Mouse (Mus musculus): ENCODE results near the gene Ptprn2. TPM values are rescaled to one million over a fixed set of nuclear protein-coding genes. Genes with fewer than 3 reads are reported as not detected.

Gene Ptprn2
- polyA plus RNA-seq, 1 experiment from 2014 or later, result 1.2 TPM

- Histone ChIP-seq H3K27ac (ENCODE audit: low read depth, low read length) (no peak overlapping the region), H3K36me3 (ENCODE audit: control insufficient read depth, insufficient read depth) (no peaks in the 10 kb centered on the region), H3K27me3 (replicated peaks; ENCODE audit: control insufficient read depth, insufficient read depth, low read length) (no peaks in the 10 kb centered on the region), H3K4me3 (ENCODE audit: low read depth, low read length) (no peak overlapping the region), H3K9ac (ENCODE audit: low read depth, low read length) (no peak overlapping the region), H3K4me2 (replicated peaks; ENCODE audit: low read depth) (peak overlapping the region; percentile 30; the same call in 1 of the 2 replicates), H3K4me1 (replicated peaks; ENCODE audit: control insufficient read depth, insufficient read depth, low read length) (no peaks in the 10 kb centered on the region), H3K9me3 (ENCODE audit: control insufficient read depth) (no peaks in the 10 kb centered on the region)
- WGBS, result 74% methylated on average over 9 of the region's 9 CpGs
- no peak for ATAC-seq
- no peak for TF ChIP-seq CTCF (IDR thresholded peaks at IDR 0.05; ENCODE audit: low read depth)
Observed at GRCm38 (mm10) chr12:117053223-117053850, 567.8 kb downstream of the Ptprn2 start.

- H3K36me3 ChIP-seq (ENCODE audit: control insufficient read depth, insufficient read depth), result no peaks in the 10 kb centered on the region
- no peak for TF ChIP-seq CTCF (IDR thresholded peaks at IDR 0.05; ENCODE audit: low read depth)
- WGBS, result 38% methylated on average over 21 of the region's 21 CpGs
- no peak overlapping the region for H3K4me3 ChIP-seq (ENCODE audit: low read depth, low read length)
- H3K9me3 ChIP-seq (ENCODE audit: control insufficient read depth), result no peaks in the 10 kb centered on the region
- H3K4me1 ChIP-seq (replicated peaks; ENCODE audit: control insufficient read depth, insufficient read depth, low read length), result no peaks in the 10 kb centered on the region
- H3K9ac ChIP-seq (ENCODE audit: low read depth, low read length), result no peak overlapping the region
- H3K27me3 ChIP-seq (replicated peaks; ENCODE audit: control insufficient read depth, insufficient read depth, low read length), result no peaks in the 10 kb centered on the region
- no peak overlapping the region for H3K27ac ChIP-seq (ENCODE audit: low read depth, low read length)
- no peak for ATAC-seq
- peak overlapping the region; percentile 30 for H3K4me2 ChIP-seq (replicated peaks; ENCODE audit: low read depth)
Observed at GRCm38 (mm10) chr12:117053851-117054769, 568.6 kb downstream of the Ptprn2 start.

- Histone ChIP-seq H3K4me2 (replicated peaks; ENCODE audit: low read depth) (no peak overlapping the region), H3K27ac (ENCODE audit: low read depth, low read length) (no peak overlapping the region), H3K9me3 (ENCODE audit: control insufficient read depth) (no peaks in the 10 kb centered on the region), H3K36me3 (ENCODE audit: control insufficient read depth, insufficient read depth) (no peaks in the 10 kb centered on the region), H3K4me3 (ENCODE audit: low read depth, low read length) (no peak overlapping the region), H3K9ac (ENCODE audit: low read depth, low read length) (no peak overlapping the region), H3K27me3 (replicated peaks; ENCODE audit: control insufficient read depth, insufficient read depth, low read length) (no peaks in the 10 kb centered on the region), H3K4me1 (replicated peaks; ENCODE audit: control insufficient read depth, insufficient read depth, low read length) (no peaks in the 10 kb centered on the region)
- ATAC-seq, result no peak
- no peak for TF ChIP-seq CTCF (IDR thresholded peaks at IDR 0.05; ENCODE audit: low read depth)
- 85% methylated on average over 10 of the region's 10 CpGs for WGBS
Observed at GRCm38 (mm10) chr12:117054925-117055570, 569.5 kb downstream of the Ptprn2 start.

GRCm38 (mm10) chr12:117058184-117058958, 572.9 kb downstream of the Ptprn2 start:
- ATAC-seq, result no peak
- 69% methylated on average over 6 of the region's 6 CpGs for WGBS

GRCm38 (mm10) chr12:117058975-117059374, 573.5 kb downstream of the Ptprn2 start:
- Histone ChIP-seq H3K27ac (ENCODE audit: low read depth, low read length) (no peak overlapping the region), H3K9ac (ENCODE audit: low read depth, low read length) (no peak overlapping the region), H3K9me3 (ENCODE audit: control insufficient read depth) (no peaks in the 10 kb centered on the region), H3K27me3 (replicated peaks; ENCODE audit: control insufficient read depth, insufficient read depth, low read length) (no peaks in the 10 kb centered on the region), H3K36me3 (ENCODE audit: control insufficient read depth, insufficient read depth) (no peaks in the 10 kb centered on the region), H3K4me3 (ENCODE audit: low read depth, low read length) (no peak overlapping the region), H3K4me2 (replicated peaks; ENCODE audit: low read depth) (no peak overlapping the region), H3K4me1 (replicated peaks; ENCODE audit: control insufficient read depth, insufficient read depth, low read length) (no peaks in the 10 kb centered on the region)
- 80% methylated on average over 7 of the region's 7 CpGs for WGBS
- no peak for TF ChIP-seq CTCF (IDR thresholded peaks at IDR 0.05; ENCODE audit: low read depth)
- no peak for ATAC-seq

More at GRCm38 (mm10) chr12:117058184-117058958, 572.9 kb downstream of the Ptprn2 start:
- H3K9me3 ChIP-seq (ENCODE audit: control insufficient read depth), result no peaks in the 10 kb centered on the region
- no peak overlapping the region for H3K27ac ChIP-seq (ENCODE audit: low read depth, low read length)
- no peak overlapping the region for H3K9ac ChIP-seq (ENCODE audit: low read depth, low read length)
- no peaks in the 10 kb centered on the region for H3K27me3 ChIP-seq (replicated peaks; ENCODE audit: control insufficient read depth, insufficient read depth, low read length)
- H3K4me3 ChIP-seq (ENCODE audit: low read depth, low read length), result no peak overlapping the region
- no peak overlapping the region for H3K4me2 ChIP-seq (replicated peaks; ENCODE audit: low read depth)
- no peak for TF ChIP-seq CTCF (IDR thresholded peaks at IDR 0.05; ENCODE audit: low read depth)
- H3K4me1 ChIP-seq (replicated peaks; ENCODE audit: control insufficient read depth, insufficient read depth, low read length), result no peaks in the 10 kb centered on the region
- H3K36me3 ChIP-seq (ENCODE audit: control insufficient read depth, insufficient read depth), result no peaks in the 10 kb centered on the region
